Mouse (Mus musculus) testis, adult 2 months (tissue): ENCODE results near the gene Gfra1.

Source experiments
- CTCF ChIP-seq: fragments of 200-500 bp; IDR thresholded peaks from 2 replicates; pipeline ENCODE4 v1.5.1; 2012; ENCODE audit warnings: low read depth, mild to moderate bottlenecking, inconsistent platforms, low read length, moderate library complexity; ENCODE audit not compliant: control insufficient read depth, insufficient read depth, insufficient replicate concordance
- POLR2A ChIP-seq: fragments of 200-500 bp; IDR thresholded peaks from 2 replicates; pipeline ENCODE4 v1.6.1; 2012; ENCODE audit warnings: low read depth, mild to moderate bottlenecking, inconsistent platforms, low read length, moderate library complexity; ENCODE audit not compliant: control insufficient read depth

GRCm38 (mm10) chr19:58455496-58456061, at the start of gene Gfra1:
- TF ChIP-seq POLR2A (no peak), CTCF (no peak)
